Mouse (Mus musculus): Measurements from ENCODE around the gene Prlr. TPM values are rescaled to one million over a fixed set of nuclear protein-coding genes. Genes with fewer than 3 reads are reported as not detected.

Gene Prlr
- polyA plus RNA-seq, 1 experiment from 2014 or later, result 0.09 TPM

GRCm38 (mm10) chr15:10242250-10242649, 65.2 kb downstream of the Prlr start:
- Histone ChIP-seq H3K4me3 (ENCODE audit: low read depth, low read length) (no peak overlapping the region), H3K4me2 (replicated peaks; ENCODE audit: low read depth, low read length) (no peak overlapping the region), H3K36me3 (ENCODE audit: control insufficient read depth, insufficient read depth, low read length) (no peaks in the 10 kb centered on the region), H3K27me3 (ENCODE audit: control insufficient read depth, insufficient read depth, low read length) (no peaks in the 10 kb centered on the region), H3K9me3 (ENCODE audit: control insufficient read depth, low read length) (no peaks in the 10 kb centered on the region), H3K9ac (ENCODE audit: low read depth, low read length) (no peak overlapping the region), H3K27ac (ENCODE audit: low read depth, low read length) (no peak overlapping the region), H3K4me1 (replicated peaks; ENCODE audit: control insufficient read depth, insufficient read depth, low read length) (no peaks in the 10 kb centered on the region)
- DNase-seq (ENCODE audit: low spot score) (no peak), ATAC-seq (ENCODE audit: low FRiP score) (no peak)

- Histone ChIP-seq H3K4me3 (ENCODE audit: low read depth, low read length) (no peak overlapping the region), H3K27ac (ENCODE audit: low read depth, low read length) (no peak overlapping the region), H3K4me1 (replicated peaks; ENCODE audit: control insufficient read depth, insufficient read depth, low read length) (no peaks in the 10 kb centered on the region), H3K27me3 (ENCODE audit: control insufficient read depth, insufficient read depth, low read length) (no peaks in the 10 kb centered on the region), H3K36me3 (ENCODE audit: control insufficient read depth, insufficient read depth, low read length) (no peaks in the 10 kb centered on the region), H3K9ac (ENCODE audit: low read depth, low read length) (no peak overlapping the region), H3K9me3 (ENCODE audit: control insufficient read depth, low read length) (no peaks in the 10 kb centered on the region), H3K4me2 (replicated peaks; ENCODE audit: low read depth, low read length) (no peak overlapping the region)
- WGBS, result 91% methylated on average over 4 of the region's 4 CpGs
- no peak for DNase-seq (ENCODE audit: low spot score)
- ATAC-seq (ENCODE audit: low FRiP score), result no peak
Observed at GRCm38 (mm10) chr15:10249285-10249684, 72.2 kb downstream of the Prlr start.

- no peak overlapping the region for H3K27ac ChIP-seq (ENCODE audit: low read depth, low read length)
- 79% methylated on average over 6 of the region's 6 CpGs for WGBS
- H3K27me3 ChIP-seq (ENCODE audit: control insufficient read depth, insufficient read depth, low read length), result no peaks in the 10 kb centered on the region
- H3K9me3 ChIP-seq (ENCODE audit: control insufficient read depth, low read length), result no peaks in the 10 kb centered on the region
- H3K36me3 ChIP-seq (ENCODE audit: control insufficient read depth, insufficient read depth, low read length), result no peaks in the 10 kb centered on the region
- ATAC-seq (ENCODE audit: low FRiP score) (no peak), DNase-seq (ENCODE audit: low spot score) (no peak)
- H3K4me1 ChIP-seq (replicated peaks; ENCODE audit: control insufficient read depth, insufficient read depth, low read length), result no peaks in the 10 kb centered on the region
- no peak overlapping the region for H3K4me2 ChIP-seq (replicated peaks; ENCODE audit: low read depth, low read length)
- H3K4me3 ChIP-seq (ENCODE audit: low read depth, low read length), result no peak overlapping the region
- H3K9ac ChIP-seq (ENCODE audit: low read depth, low read length), result no peak overlapping the region
Observed at GRCm38 (mm10) chr15:10250784-10251183, 73.7 kb downstream of the Prlr start.

- Histone ChIP-seq H3K27me3 (ENCODE audit: control insufficient read depth, insufficient read depth, low read length) (no peaks in the 10 kb centered on the region), H3K9me3 (ENCODE audit: control insufficient read depth, low read length) (no peaks in the 10 kb centered on the region), H3K4me1 (replicated peaks; ENCODE audit: control insufficient read depth, insufficient read depth, low read length) (no peaks in the 10 kb centered on the region), H3K9ac (ENCODE audit: low read depth, low read length) (no peak overlapping the region), H3K27ac (ENCODE audit: low read depth, low read length) (no peak overlapping the region), H3K36me3 (ENCODE audit: control insufficient read depth, insufficient read depth, low read length) (no peaks in the 10 kb centered on the region), H3K4me2 (replicated peaks; ENCODE audit: low read depth, low read length) (no peak overlapping the region), H3K4me3 (ENCODE audit: low read depth, low read length) (no peak overlapping the region)
- DNase-seq (ENCODE audit: low spot score) (no peak), ATAC-seq (ENCODE audit: low FRiP score) (no peak)
- 46% methylated on average over 1 of the region's 1 CpGs for WGBS
Observed at GRCm38 (mm10) chr15:10252526-10252925, 75.5 kb downstream of the Prlr start.

GRCm38 (mm10) chr15:10262219-10262618, 85.2 kb downstream of the Prlr start:
- ATAC-seq (ENCODE audit: low FRiP score) (no peak), DNase-seq (ENCODE audit: low spot score) (no peak)
- Histone ChIP-seq H3K36me3 (ENCODE audit: control insufficient read depth, insufficient read depth, low read length) (no peaks in the 10 kb centered on the region), H3K4me1 (replicated peaks; ENCODE audit: control insufficient read depth, insufficient read depth, low read length) (no peaks in the 10 kb centered on the region), H3K9me3 (ENCODE audit: control insufficient read depth, low read length) (no peaks in the 10 kb centered on the region), H3K27ac (ENCODE audit: low read depth, low read length) (no peak overlapping the region), H3K9ac (ENCODE audit: low read depth, low read length) (no peak overlapping the region), H3K27me3 (ENCODE audit: control insufficient read depth, insufficient read depth, low read length) (no peaks in the 10 kb centered on the region), H3K4me2 (replicated peaks; ENCODE audit: low read depth, low read length) (no peak overlapping the region), H3K4me3 (ENCODE audit: low read depth, low read length) (no peak overlapping the region)
- WGBS, result 95% methylated on average over 2 of the region's 2 CpGs

- no peaks in the 10 kb centered on the region for H3K9me3 ChIP-seq (ENCODE audit: control insufficient read depth, low read length)
- H3K27ac ChIP-seq (ENCODE audit: low read depth, low read length), result no peak overlapping the region
- ATAC-seq (ENCODE audit: low FRiP score) (no peak), DNase-seq (ENCODE audit: low spot score) (no peak)
- no peaks in the 10 kb centered on the region for H3K27me3 ChIP-seq (ENCODE audit: control insufficient read depth, insufficient read depth, low read length)
- no peak overlapping the region for H3K4me2 ChIP-seq (replicated peaks; ENCODE audit: low read depth, low read length)
- H3K36me3 ChIP-seq (ENCODE audit: control insufficient read depth, insufficient read depth, low read length), result no peaks in the 10 kb centered on the region
- H3K9ac ChIP-seq (ENCODE audit: low read depth, low read length), result no peak overlapping the region
- H3K4me3 ChIP-seq (ENCODE audit: low read depth, low read length), result no peak overlapping the region
- H3K4me1 ChIP-seq (replicated peaks; ENCODE audit: control insufficient read depth, insufficient read depth, low read length), result no peaks in the 10 kb centered on the region
- 96% methylated on average over 1 of the region's 1 CpGs for WGBS
Observed at GRCm38 (mm10) chr15:10262641-10263040, 85.6 kb downstream of the Prlr start.

GRCm38 (mm10) chr15:10263420-10263819, 86.4 kb downstream of the Prlr start:
- Histone ChIP-seq H3K4me2 (replicated peaks; ENCODE audit: low read depth, low read length) (no peak overlapping the region), H3K36me3 (ENCODE audit: control insufficient read depth, insufficient read depth, low read length) (no peaks in the 10 kb centered on the region), H3K4me3 (ENCODE audit: low read depth, low read length) (no peak overlapping the region), H3K9ac (ENCODE audit: low read depth, low read length) (no peak overlapping the region), H3K27ac (ENCODE audit: low read depth, low read length) (no peak overlapping the region), H3K4me1 (replicated peaks; ENCODE audit: control insufficient read depth, insufficient read depth, low read length) (no peaks in the 10 kb centered on the region), H3K27me3 (ENCODE audit: control insufficient read depth, insufficient read depth, low read length) (no peaks in the 10 kb centered on the region), H3K9me3 (ENCODE audit: control insufficient read depth, low read length) (no peaks in the 10 kb centered on the region)
- no peak for DNase-seq (ENCODE audit: low spot score)
- WGBS, result 84% methylated on average over 3 of the region's 3 CpGs
- no peak for ATAC-seq (ENCODE audit: low FRiP score)

- WGBS, result 86% methylated on average over 5 of the region's 5 CpGs
- DNase-seq (ENCODE audit: low spot score), result no peak
- ATAC-seq (ENCODE audit: low FRiP score), result no peak
Observed at GRCm38 (mm10) chr15:10264885-10265284, 87.8 kb downstream of the Prlr start.

GRCm38 (mm10) chr15:10267251-10267650, 90.2 kb downstream of the Prlr start:
- Histone ChIP-seq H3K4me3 (ENCODE audit: low read depth, low read length) (no peak overlapping the region), H3K4me2 (replicated peaks; ENCODE audit: low read depth, low read length) (no peak overlapping the region), H3K27ac (ENCODE audit: low read depth, low read length) (no peak overlapping the region), H3K36me3 (ENCODE audit: control insufficient read depth, insufficient read depth, low read length) (no peaks in the 10 kb centered on the region), H3K27me3 (ENCODE audit: control insufficient read depth, insufficient read depth, low read length) (no peaks in the 10 kb centered on the region), H3K9ac (ENCODE audit: low read depth, low read length) (no peak overlapping the region), H3K9me3 (ENCODE audit: control insufficient read depth, low read length) (no peaks in the 10 kb centered on the region), H3K4me1 (replicated peaks; ENCODE audit: control insufficient read depth, insufficient read depth, low read length) (no peaks in the 10 kb centered on the region)
- ATAC-seq (ENCODE audit: low FRiP score) (no peak), DNase-seq (ENCODE audit: low spot score) (no peak)
- 67% methylated on average over 3 of the region's 3 CpGs for WGBS

More at GRCm38 (mm10) chr15:10264885-10265284, 87.8 kb downstream of the Prlr start:
- H3K9ac ChIP-seq (ENCODE audit: low read depth, low read length), result no peak overlapping the region
- H3K36me3 ChIP-seq (ENCODE audit: control insufficient read depth, insufficient read depth, low read length), result no peaks in the 10 kb centered on the region
- H3K4me1 ChIP-seq (replicated peaks; ENCODE audit: control insufficient read depth, insufficient read depth, low read length), result no peaks in the 10 kb centered on the region
- no peak overlapping the region for H3K27ac ChIP-seq (ENCODE audit: low read depth, low read length)
- no peak overlapping the region for H3K4me2 ChIP-seq (replicated peaks; ENCODE audit: low read depth, low read length)
- no peaks in the 10 kb centered on the region for H3K9me3 ChIP-seq (ENCODE audit: control insufficient read depth, low read length)
- no peaks in the 10 kb centered on the region for H3K27me3 ChIP-seq (ENCODE audit: control insufficient read depth, insufficient read depth, low read length)
- H3K4me3 ChIP-seq (ENCODE audit: low read depth, low read length), result no peak overlapping the region

Measured in hindbrain, embryonic 11.5 days (tissue).